Mouse (Mus musculus): ENCODE measurements at regions not wholly inside any gene's neighbourhood (a gene's known extent, or its start where the extent isn't known, plus 50 kb on each side); places are given as distances from the start of the nearest gene placed in this dataset.

DNA sequence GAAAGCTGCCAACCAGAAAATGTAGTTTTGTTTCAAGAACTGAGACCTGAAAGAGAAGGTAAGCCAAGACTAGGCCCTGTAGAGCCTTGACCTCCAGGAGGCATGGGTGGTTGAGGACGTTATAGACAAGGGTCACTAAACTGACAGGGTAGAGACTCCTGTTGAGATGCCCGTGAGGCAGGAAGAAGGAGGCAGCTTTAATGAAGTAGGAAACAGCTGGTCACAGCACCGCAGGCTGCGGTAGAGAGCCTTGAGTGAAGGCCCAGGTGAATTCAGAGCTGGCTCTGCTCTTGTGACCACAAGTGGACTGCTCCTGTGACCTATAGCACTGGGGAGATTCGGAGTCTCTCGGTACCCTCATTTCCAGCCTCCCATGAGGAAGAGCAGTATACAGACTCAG, 53.7 kb upstream of the Eomes start:
- TF ChIP-seq CTCF (IDR thresholded peaks at IDR 0.05; ENCODE audit: low read depth, low read length) (no peak), POLR2A (IDR thresholded peaks at IDR 0.05; ENCODE audit: insufficient read depth, low read length) (no peak)
